Mouse (Mus musculus) splenic B cell, adult 2 months (primary cell): ENCODE measurements around the gene Wdr61.

Experiments
- DNase-seq: peaks from one replicate; pipeline ENCODE4 v3.0.0-alpha.2; 2011; ENCODE audit warnings: low read depth, low spot score
- H3K27me3 ChIP-seq: 2 replicates; pipeline ENCODE4 v1.6.1; 2012; ENCODE audit warnings: mild to moderate bottlenecking, low read length, moderate library complexity, mixed read lengths; ENCODE audit not compliant: control insufficient read depth, poor library complexity, insufficient read depth, severe bottlenecking
- H3K36me3 ChIP-seq: 2 replicates; pipeline ENCODE4 v1.6.1; 2012; ENCODE audit warnings: mild to moderate bottlenecking, low read length, moderate library complexity, mixed read lengths; ENCODE audit not compliant: control insufficient read depth, poor library complexity, insufficient read depth, severe bottlenecking

Gene Wdr61

DNA sequence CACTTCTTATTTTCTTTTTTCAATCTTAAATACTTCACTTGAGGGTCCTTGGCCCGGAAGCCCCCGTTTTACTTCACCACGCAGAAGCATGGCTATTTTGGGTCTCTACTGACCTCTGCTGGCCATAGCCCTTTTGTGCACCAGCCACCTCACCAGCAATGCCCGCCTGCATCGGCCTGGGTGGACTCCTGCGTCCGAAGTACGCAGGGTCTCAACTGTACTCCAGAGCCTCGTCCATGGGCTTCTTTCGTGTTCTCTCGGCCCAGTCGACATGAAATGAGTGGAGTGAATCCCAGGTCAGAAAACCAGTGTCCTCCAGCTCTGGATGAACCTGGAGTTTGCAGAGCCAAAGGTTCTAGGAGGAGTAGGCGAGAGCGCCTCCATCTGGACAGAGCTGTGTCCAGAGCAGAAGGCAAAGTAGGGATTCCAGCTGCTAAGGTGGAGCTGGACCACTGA is 57.8 kb downstream of the Wdr61 start:
- Histone ChIP-seq H3K36me3 (no peaks in the 10 kb centered on the region), H3K27me3 (no peaks in the 10 kb centered on the region)
- peak; percentile 62 for DNase-seq

DNA sequence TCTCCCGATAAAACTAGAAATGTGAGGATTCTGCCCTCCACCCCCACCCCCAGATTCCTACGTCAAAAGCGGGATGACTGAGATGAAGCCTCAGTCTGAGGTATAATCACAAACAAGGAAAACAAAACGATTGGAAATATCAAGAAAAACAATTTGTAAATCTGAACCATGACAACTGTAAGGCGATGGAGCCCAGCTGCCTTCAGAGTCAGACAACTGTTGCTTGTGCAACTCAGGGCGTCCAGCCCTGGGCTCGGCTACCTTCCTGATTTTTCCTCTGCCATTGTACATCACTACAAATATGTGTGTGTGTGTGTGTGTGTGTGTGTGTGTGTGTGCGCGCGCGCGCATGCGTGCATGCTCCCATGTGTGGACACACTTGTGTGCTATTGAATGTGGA is 60.4 kb downstream of the Wdr61 start:
- H3K27me3 ChIP-seq: no peaks in the 10 kb centered on the region
- no peaks in the 10 kb centered on the region for H3K36me3 ChIP-seq
- no peak for DNase-seq

DNA sequence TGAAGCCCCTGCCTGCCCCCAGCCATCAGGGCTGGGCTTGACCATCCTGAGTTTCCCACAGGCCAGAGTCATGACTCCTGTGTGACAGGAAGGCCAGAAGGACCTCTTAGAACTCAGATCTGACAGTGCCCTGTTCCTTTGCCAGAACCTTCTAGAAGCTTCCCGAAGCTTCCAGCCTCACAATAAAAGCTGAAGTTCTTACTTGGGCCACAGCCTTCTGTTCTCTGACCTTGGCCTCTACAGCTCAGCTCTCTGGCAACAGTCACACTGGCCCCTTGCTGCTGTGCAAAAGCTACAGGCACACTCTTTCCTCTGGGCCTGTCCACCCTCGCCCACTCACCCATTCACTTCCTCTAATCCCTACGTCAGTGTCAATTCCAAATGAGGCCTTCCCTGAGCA is 62.4 kb downstream of the Wdr61 start:
- Histone ChIP-seq H3K27me3 (no peaks in the 10 kb centered on the region), H3K36me3 (no peaks in the 10 kb centered on the region)
- DNase-seq: no peak

DNA sequence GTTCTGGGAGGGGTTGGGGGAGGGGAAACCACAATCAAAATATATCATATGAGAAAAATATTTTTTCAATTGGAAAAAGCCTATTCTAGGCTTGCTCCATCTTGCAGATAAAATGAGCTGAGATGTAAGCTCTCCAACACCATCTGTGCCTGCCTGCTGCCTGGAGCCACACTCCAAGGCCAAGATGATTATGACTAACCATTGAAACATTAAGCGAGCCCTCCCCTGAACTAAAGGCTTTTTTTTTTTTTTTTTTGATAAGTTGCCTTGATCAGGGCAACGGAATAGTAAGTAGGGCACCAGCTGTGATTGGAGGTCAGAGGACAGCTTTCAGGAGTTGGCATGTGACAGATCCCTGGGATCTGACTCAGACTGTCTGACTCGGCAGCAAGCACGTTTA is 65.9 kb downstream of the Wdr61 start:
- Histone ChIP-seq H3K36me3 (no peaks in the 10 kb centered on the region), H3K27me3 (no peaks in the 10 kb centered on the region)
- DNase-seq: no peak

DNA sequence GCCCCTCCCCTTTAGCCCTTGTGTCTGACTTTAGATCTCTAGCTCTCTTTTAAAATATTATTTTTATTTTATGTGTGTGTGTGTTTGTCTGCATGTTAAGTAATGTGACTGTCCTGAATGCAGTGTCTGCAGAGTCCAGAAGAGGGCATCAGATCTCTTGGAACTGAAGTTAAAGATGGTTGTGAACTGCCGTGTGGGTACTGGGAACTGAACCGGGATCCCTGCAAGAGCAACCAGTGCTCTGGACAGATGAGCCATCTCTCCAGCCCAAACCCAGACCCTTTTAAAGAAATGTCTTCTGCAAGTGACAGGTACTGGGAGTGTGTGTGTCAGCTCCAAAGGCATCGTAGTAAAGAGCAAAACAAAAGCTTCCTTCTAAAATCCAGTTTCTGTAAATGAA is 68.2 kb downstream of the Wdr61 start:
- H3K36me3 ChIP-seq: no peaks in the 10 kb centered on the region
- no peak for DNase-seq
- no peaks in the 10 kb centered on the region for H3K27me3 ChIP-seq
